Mouse (Mus musculus) kidney, postnatal 14 days (tissue): ENCODE data around the gene Ovol2.

Experiments used
- DNase-seq: peaks from one replicate; pipeline ENCODE4 v3.0.0; 2022; ENCODE audit warnings: mixed read lengths

Gene Ovol2

GRCm38 (mm10) chr2:144311372-144311771 is 20.6 kb downstream of the Ovol2 start:
- no peak for DNase-seq

GRCm38 (mm10) chr2:144310273-144310672 is 21.7 kb downstream of the Ovol2 start:
- DNase-seq = no peak

GRCm38 (mm10) chr2:144308561-144308960 is 23.4 kb downstream of the Ovol2 start:
- peak; percentile 79 for DNase-seq

GRCm38 (mm10) chr2:144305721-144306294 is 26.1 kb downstream of the Ovol2 start:
- no peak for DNase-seq

- no peak for DNase-seq
Observed at GRCm38 (mm10) chr2:144301101-144301500, 30.8 kb downstream of the Ovol2 start.

GRCm38 (mm10) chr2:144299749-144300669 is 31.9 kb downstream of the Ovol2 start:
- DNase-seq = no peak

GRCm38 (mm10) chr2:144295145-144295735 is 36.7 kb downstream of the Ovol2 start:
- DNase-seq = no peak

GRCm38 (mm10) chr2:144291600-144292305 is 40.2 kb downstream of the Ovol2 start:
- DNase-seq = no peak

- no peak for DNase-seq
Observed at GRCm38 (mm10) chr2:144290321-144290720, 41.6 kb downstream of the Ovol2 start.

- DNase-seq = no peak
Observed at GRCm38 (mm10) chr2:144281417-144281816, 50.5 kb downstream of the Ovol2 start.

- no peak for DNase-seq
Observed at GRCm38 (mm10) chr2:144280568-144280967, 51.4 kb downstream of the Ovol2 start.

GRCm38 (mm10) chr2:144279742-144280141 is 52.2 kb downstream of the Ovol2 start:
- peak; percentile 94 for DNase-seq

- no peak for DNase-seq
Observed at GRCm38 (mm10) chr2:144276885-144277284, 55.1 kb downstream of the Ovol2 start.

GRCm38 (mm10) chr2:144274741-144275140 is 57.2 kb downstream of the Ovol2 start:
- no peak for DNase-seq

GRCm38 (mm10) chr2:144272088-144272487 is 59.9 kb downstream of the Ovol2 start:
- DNase-seq = no peak

GRCm38 (mm10) chr2:144270507-144271420 is 61.2 kb downstream of the Ovol2 start, which contains the start of the genes Mgme1 and Snx5:
Gene Mgme1, plus strand, starts transcription at chr2:144270663.
Gene Snx5, minus strand, starts transcription at chr2:144270906.
- peak; percentile 95 for DNase-seq

- no peak for DNase-seq
Observed at GRCm38 (mm10) chr2:144269679-144270475, 62.1 kb downstream of the Ovol2 start.

- no peak for DNase-seq
Observed at GRCm38 (mm10) chr2:144269306-144269650, 62.7 kb downstream of the Ovol2 start.

- DNase-seq = no peak
Observed at GRCm38 (mm10) chr2:144268446-144269305, 63.3 kb downstream of the Ovol2 start.

GRCm38 (mm10) chr2:144267731-144268015 is 64.3 kb downstream of the Ovol2 start:
- DNase-seq = peak; percentile 55
